Mouse (Mus musculus): ENCODE measurements around the gene Cirbp. TPM values are rescaled to one million over a fixed set of nuclear protein-coding genes. Genes with fewer than 3 reads are reported as not detected.

The Cirbp gene
- polyA plus RNA-seq (2015; fragmentation: Nextera tagmentation; extraction: Ambion mirVana), result 69.8 and 80.8 TPM in 2 replicates

DNA sequence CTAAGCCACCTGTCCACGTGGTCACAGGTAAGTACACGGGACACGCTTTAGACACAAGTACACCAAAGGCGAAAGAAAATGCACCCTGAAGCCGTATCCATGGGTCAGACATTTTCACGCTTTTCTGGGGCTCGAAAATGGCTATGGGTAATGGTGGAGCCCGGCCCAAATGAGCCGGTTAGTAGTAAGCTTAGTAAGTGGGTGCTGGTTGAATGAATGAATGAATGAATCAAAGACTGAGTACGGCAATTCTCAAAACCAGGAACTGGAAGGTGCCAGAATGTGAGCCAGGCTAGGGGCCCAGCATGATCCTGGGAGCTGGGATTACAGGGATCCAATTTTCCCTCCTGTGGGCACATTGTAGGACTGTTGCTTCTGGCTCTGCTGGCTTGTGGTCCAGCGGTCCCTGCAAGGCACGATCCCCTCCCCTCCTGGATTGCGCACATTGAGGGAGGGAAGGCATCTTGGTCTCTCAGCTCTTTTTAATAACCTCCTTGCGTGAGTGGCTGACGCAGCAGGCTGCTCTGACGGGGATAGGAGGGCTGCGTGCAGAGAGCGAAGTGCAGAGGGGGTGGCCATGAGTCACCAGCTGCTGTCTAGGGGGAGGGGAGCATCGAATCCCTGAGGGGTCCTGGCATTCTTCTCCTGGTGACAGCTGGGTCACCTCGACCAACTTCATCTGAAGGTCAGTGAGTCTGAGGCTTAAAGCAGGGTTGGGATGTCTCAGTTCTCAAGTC is at the start of gene Cirbp:
Gene Cirbp, plus strand, starts transcription at position 594 of the 737 bp plus-strand sequence.
- H3K4me2 ChIP-seq (ENCODE audit: low read depth, low read length), result peak within 1 kb of the TSS; percentile 86
- peaks cover 66% of the 10 kb centered on the region for H3K4me1 ChIP-seq (ENCODE audit: control insufficient read depth, insufficient read depth, low read length)
- peak within 1 kb of the TSS; percentile 75 for H3K4me3 ChIP-seq (replicated peaks; ENCODE audit: low read length)
- 18% methylated on average over 20 of the region's 20 CpGs for WGBS
- no peak for ATAC-seq (ENCODE audit: insufficient read depth, low FRiP score)
- H3K36me3 ChIP-seq (ENCODE audit: control insufficient read depth, insufficient read depth, low read length), result 0 out of 2 replicates have a peak, but pooled peaks cover 3% of the 10 kb centered on the region
- peak within 1 kb of the TSS; percentile 71 for H3K9ac ChIP-seq (ENCODE audit: low read length)
- no peaks in the 10 kb centered on the region for H3K27me3 ChIP-seq (ENCODE audit: control insufficient read depth, insufficient read depth, low read length)
- peak within 1 kb of the TSS; percentile 83 for H3K27ac ChIP-seq (ENCODE audit: low read length)
- H3K9me3 ChIP-seq (replicated peaks; ENCODE audit: control insufficient read depth, low read length), result no peaks in the 10 kb centered on the region

GRCm38 (mm10) chr10:80116563-80116926 is 49.2 kb upstream of the Cirbp start:
- peak overlapping the region; percentile 92 for H3K4me3 ChIP-seq (replicated peaks; ENCODE audit: low read length)
- no peaks in the 10 kb centered on the region for H3K27me3 ChIP-seq (ENCODE audit: control insufficient read depth, insufficient read depth, low read length)
- peak overlapping the region; percentile 86 for H3K9ac ChIP-seq (ENCODE audit: low read length)
- under 1% methylated on average over 27 of the region's 27 CpGs for WGBS
- H3K4me2 ChIP-seq (ENCODE audit: low read depth, low read length), result peak overlapping the region; percentile 95
- no peaks in the 10 kb centered on the region for H3K36me3 ChIP-seq (ENCODE audit: control insufficient read depth, insufficient read depth, low read length)
- peak overlapping the region; percentile 85; the same call in 1 of the 2 replicates for H3K27ac ChIP-seq (ENCODE audit: low read length)
- no peaks in the 10 kb centered on the region for H3K9me3 ChIP-seq (replicated peaks; ENCODE audit: control insufficient read depth, low read length)
- peaks cover 27% of the 10 kb centered on the region for H3K4me1 ChIP-seq (ENCODE audit: control insufficient read depth, insufficient read depth, low read length)
- no peak for ATAC-seq (ENCODE audit: insufficient read depth, low FRiP score)

DNA sequence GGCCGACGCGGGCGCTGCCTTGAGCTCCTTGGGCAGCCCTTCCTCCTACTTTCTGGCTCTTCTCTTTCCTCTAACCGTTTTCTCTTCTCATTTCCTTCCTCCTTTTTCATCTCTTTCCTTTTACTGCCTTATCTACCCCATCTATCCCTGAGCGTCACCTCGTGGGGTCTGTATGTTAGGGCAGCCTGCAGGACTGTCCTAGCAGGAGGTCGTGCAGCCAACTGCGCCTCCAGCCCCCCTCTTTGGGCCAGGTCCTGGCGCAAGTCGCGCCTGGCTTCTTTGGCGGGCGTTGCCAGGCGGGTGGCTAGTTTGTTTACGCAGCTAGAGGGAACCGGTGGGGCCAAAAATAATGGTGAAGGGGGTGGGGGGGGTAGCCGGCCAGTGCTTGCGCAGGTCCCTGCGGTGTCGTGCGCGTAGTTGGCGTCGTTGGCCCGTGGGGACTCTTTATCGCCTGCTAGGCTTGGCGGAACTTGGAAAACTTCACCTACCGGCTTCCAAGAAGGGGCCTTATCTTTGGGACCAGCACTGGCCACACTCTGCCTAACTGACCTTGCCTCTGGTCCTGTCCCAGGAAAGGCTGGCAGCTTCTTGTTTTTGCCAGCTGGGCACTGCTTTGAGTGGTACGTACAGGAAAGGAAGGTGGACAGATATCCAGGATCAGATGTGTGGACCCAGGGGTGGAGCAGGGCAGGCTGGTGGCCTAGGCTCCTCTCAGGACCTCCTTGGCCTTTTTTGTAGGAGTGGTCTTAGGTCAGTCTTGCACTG is 48.7 kb upstream of the Cirbp start:
- Histone ChIP-seq H3K36me3 (ENCODE audit: control insufficient read depth, insufficient read depth, low read length) (no peaks in the 10 kb centered on the region; the same call in 1 of the 2 replicates), H3K9ac (ENCODE audit: low read length) (peak overlapping the region; percentile 86), H3K4me1 (ENCODE audit: control insufficient read depth, insufficient read depth, low read length) (peaks cover 27% of the 10 kb centered on the region), H3K27me3 (ENCODE audit: control insufficient read depth, insufficient read depth, low read length) (no peaks in the 10 kb centered on the region), H3K27ac (ENCODE audit: low read length) (peak overlapping the region; percentile 85; the same call in 1 of the 2 replicates), H3K4me3 (replicated peaks; ENCODE audit: low read length) (peak overlapping the region; percentile 92), H3K4me2 (ENCODE audit: low read depth, low read length) (peak overlapping the region; percentile 95), H3K9me3 (replicated peaks; ENCODE audit: control insufficient read depth, low read length) (no peaks in the 10 kb centered on the region)
- WGBS, result 2% methylated on average over 30 of the region's 30 CpGs
- ATAC-seq (ENCODE audit: insufficient read depth, low FRiP score), result no peak

DNA sequence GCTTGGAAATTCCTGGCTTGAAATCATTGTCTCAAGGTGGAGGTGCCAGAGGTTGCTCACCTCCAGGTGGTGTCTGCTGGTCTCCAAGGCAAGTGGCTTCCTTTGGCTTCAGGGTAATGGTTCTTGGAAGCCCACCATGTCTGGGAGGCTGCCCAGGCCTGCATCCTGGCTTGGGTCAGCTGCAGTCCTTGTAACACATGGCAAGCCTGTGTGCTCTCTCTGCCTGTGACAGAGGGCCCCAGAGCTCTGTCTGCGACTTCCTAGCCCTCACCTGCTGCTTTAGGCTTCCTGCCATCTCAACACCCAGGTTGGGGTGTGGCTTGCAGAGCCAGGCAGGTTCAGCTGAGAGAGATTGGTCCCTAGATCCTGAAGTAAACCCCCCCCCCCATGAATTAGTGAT is 48.0 kb upstream of the Cirbp start:
- Histone ChIP-seq H3K27me3 (ENCODE audit: control insufficient read depth, insufficient read depth, low read length) (no peaks in the 10 kb centered on the region), H3K4me3 (replicated peaks; ENCODE audit: low read length) (peak overlapping the region; percentile 92), H3K4me2 (ENCODE audit: low read depth, low read length) (peak overlapping the region; percentile 95), H3K36me3 (ENCODE audit: control insufficient read depth, insufficient read depth, low read length) (no peaks in the 10 kb centered on the region; the same call in 1 of the 2 replicates), H3K9ac (ENCODE audit: low read length) (peak overlapping the region; percentile 86), H3K9me3 (replicated peaks; ENCODE audit: control insufficient read depth, low read length) (no peaks in the 10 kb centered on the region), H3K4me1 (ENCODE audit: control insufficient read depth, insufficient read depth, low read length) (peaks cover 27% of the 10 kb centered on the region), H3K27ac (ENCODE audit: low read length) (peak overlapping the region; percentile 85; the same call in 1 of the 2 replicates)
- WGBS, result 22% methylated on average over 1 of the region's 1 CpGs
- ATAC-seq (ENCODE audit: insufficient read depth, low FRiP score), result no peak

GRCm38 (mm10) chr10:80118552-80118951 is 47.2 kb upstream of the Cirbp start:
- no peaks in the 10 kb centered on the region for H3K27me3 ChIP-seq (ENCODE audit: control insufficient read depth, insufficient read depth, low read length)
- 74% methylated on average over 6 of the region's 6 CpGs for WGBS
- ATAC-seq (ENCODE audit: insufficient read depth, low FRiP score), result no peak
- peak overlapping the region; percentile 95 for H3K4me2 ChIP-seq (ENCODE audit: low read depth, low read length)
- H3K27ac ChIP-seq (ENCODE audit: low read length), result no peak overlapping the region
- no peaks in the 10 kb centered on the region for H3K9me3 ChIP-seq (replicated peaks; ENCODE audit: control insufficient read depth, low read length)
- H3K36me3 ChIP-seq (ENCODE audit: control insufficient read depth, insufficient read depth, low read length), result no peaks in the 10 kb centered on the region; the same call in 1 of the 2 replicates
- H3K4me1 ChIP-seq (ENCODE audit: control insufficient read depth, insufficient read depth, low read length), result peaks cover 27% of the 10 kb centered on the region
- peak overlapping the region; percentile 42; the same call in 1 of the 2 replicates for H3K9ac ChIP-seq (ENCODE audit: low read length)
- peak overlapping the region; percentile 8; the same call in 1 of the 2 replicates for H3K4me3 ChIP-seq (replicated peaks; ENCODE audit: low read length)

DNA sequence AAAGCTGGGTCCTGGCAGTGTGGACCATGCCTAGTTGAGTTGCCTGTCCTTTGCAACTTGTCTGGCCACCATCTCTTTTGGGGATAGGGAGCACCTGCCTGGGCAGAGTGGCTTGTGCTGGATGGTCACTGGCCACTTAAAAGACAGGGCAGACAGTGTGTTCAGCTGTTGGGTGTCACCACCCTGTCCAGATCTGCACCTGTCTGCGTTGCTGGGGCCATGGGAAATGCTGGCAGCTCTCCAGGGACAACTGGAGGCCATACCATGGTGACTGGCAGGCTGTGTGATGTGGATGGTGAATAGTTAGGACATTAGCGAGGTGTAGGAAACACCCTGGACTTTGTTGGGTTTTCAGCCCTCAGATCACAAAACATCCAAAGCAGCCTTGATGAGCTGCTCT is 45.6 kb upstream of the Cirbp start:
- Histone ChIP-seq H3K4me3 (replicated peaks; ENCODE audit: low read length) (no peak overlapping the region), H3K27ac (ENCODE audit: low read length) (no peak overlapping the region), H3K4me1 (ENCODE audit: control insufficient read depth, insufficient read depth, low read length) (peaks cover 23% of the 10 kb centered on the region), H3K36me3 (ENCODE audit: control insufficient read depth, insufficient read depth, low read length) (no peaks in the 10 kb centered on the region; the same call in 1 of the 2 replicates), H3K9me3 (replicated peaks; ENCODE audit: control insufficient read depth, low read length) (no peaks in the 10 kb centered on the region), H3K4me2 (ENCODE audit: low read depth, low read length) (no peak overlapping the region), H3K9ac (ENCODE audit: low read length) (no peak overlapping the region), H3K27me3 (ENCODE audit: control insufficient read depth, insufficient read depth, low read length) (no peaks in the 10 kb centered on the region)
- WGBS, result 76% methylated on average over 2 of the region's 2 CpGs
- ATAC-seq (ENCODE audit: insufficient read depth, low FRiP score), result no peak

GRCm38 (mm10) chr10:80121639-80122038 is 44.1 kb upstream of the Cirbp start:
- Histone ChIP-seq H3K4me3 (replicated peaks; ENCODE audit: low read length) (no peak overlapping the region), H3K9me3 (replicated peaks; ENCODE audit: control insufficient read depth, low read length) (no peaks in the 10 kb centered on the region), H3K4me1 (ENCODE audit: control insufficient read depth, insufficient read depth, low read length) (peaks cover 23% of the 10 kb centered on the region), H3K36me3 (ENCODE audit: control insufficient read depth, insufficient read depth, low read length) (no peaks in the 10 kb centered on the region; the same call in 1 of the 2 replicates), H3K9ac (ENCODE audit: low read length) (no peak overlapping the region), H3K27me3 (ENCODE audit: control insufficient read depth, insufficient read depth, low read length) (no peaks in the 10 kb centered on the region), H3K4me2 (ENCODE audit: low read depth, low read length) (no peak overlapping the region), H3K27ac (ENCODE audit: low read length) (no peak overlapping the region)
- no peak for ATAC-seq (ENCODE audit: insufficient read depth, low FRiP score)
- WGBS, result 74% methylated on average over 2 of the region's 2 CpGs

DNA sequence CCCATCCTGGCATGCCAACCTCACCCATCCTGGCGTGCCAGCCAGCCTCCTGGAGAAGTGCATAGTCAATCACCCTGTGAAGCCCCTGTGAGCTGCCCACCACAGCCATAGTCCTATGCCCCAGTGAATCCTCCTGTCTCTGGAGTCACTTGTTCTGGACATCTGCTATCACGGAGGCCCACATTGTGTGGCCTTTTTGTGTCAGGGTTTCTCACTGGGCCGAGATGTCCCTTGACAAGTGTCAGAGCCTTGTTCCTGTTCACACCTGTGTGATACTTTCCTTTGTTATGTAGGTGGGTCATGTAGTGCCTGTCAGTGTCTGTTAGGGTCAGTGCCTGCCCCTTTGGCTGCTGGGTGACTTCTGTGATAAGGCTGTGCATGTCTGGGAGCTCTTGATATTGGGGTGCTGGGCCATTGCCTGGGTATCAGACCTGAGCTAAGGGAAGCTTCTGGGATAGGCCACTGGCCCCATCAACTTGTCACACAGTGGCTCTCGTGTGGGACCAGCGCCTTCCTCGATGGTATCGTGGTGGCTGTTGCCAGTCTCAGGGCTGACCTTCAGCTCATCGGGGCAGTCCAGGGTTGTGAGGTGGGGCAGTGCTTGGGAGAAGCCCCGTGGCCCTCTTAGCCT is 41.7 kb upstream of the Cirbp start:
- Histone ChIP-seq H3K4me3 (replicated peaks; ENCODE audit: low read length) (no peak overlapping the region), H3K27ac (ENCODE audit: low read length) (no peak overlapping the region), H3K9ac (ENCODE audit: low read length) (no peak overlapping the region), H3K27me3 (ENCODE audit: control insufficient read depth, insufficient read depth, low read length) (no peaks in the 10 kb centered on the region), H3K4me2 (ENCODE audit: low read depth, low read length) (no peak overlapping the region), H3K36me3 (ENCODE audit: control insufficient read depth, insufficient read depth, low read length) (peaks cover 9% of the 10 kb centered on the region), H3K4me1 (ENCODE audit: control insufficient read depth, insufficient read depth, low read length) (peaks cover 2% of the 10 kb centered on the region), H3K9me3 (replicated peaks; ENCODE audit: control insufficient read depth, low read length) (no peaks in the 10 kb centered on the region)
- ATAC-seq (ENCODE audit: insufficient read depth, low FRiP score), result no peak; the same call in 1 of the 2 replicates
- WGBS, result 78% methylated on average over 9 of the region's 9 CpGs

Data from stomach, embryonic 16.5 days (tissue).